Mouse (Mus musculus): ENCODE measurements at regions not wholly inside any gene's neighbourhood (a gene's known extent, or its start where the extent isn't known, plus 50 kb on each side); places are given as distances from the start of the nearest gene placed in this dataset.

- no peak overlapping the region for H3K4me3 ChIP-seq (replicated peaks)
- H3K36me3 ChIP-seq, result no peaks in the 10 kb centered on the region
- H3K4me1 ChIP-seq (replicated peaks), result peaks cover 9% of the 10 kb centered on the region
- H3K4me2 ChIP-seq (replicated peaks), result no peak overlapping the region
- no peak overlapping the region for H3K27ac ChIP-seq
- WGBS, result 89% methylated on average over 7 of the region's 7 CpGs
- H3K9me3 ChIP-seq, result no peaks in the 10 kb centered on the region
- no peak overlapping the region for H3K9ac ChIP-seq
- H3K27me3 ChIP-seq (replicated peaks), result no peaks in the 10 kb centered on the region
- ATAC-seq, result no peak
Measured at GRCm38 (mm10) chr5:53384026-53384425, 81.9 kb upstream of the Rbpj start.

GRCm38 (mm10) chr5:53385513-53386148 lies 80.3 kb upstream of the Rbpj start:
- H3K27ac ChIP-seq, result no peak overlapping the region
- H3K27me3 ChIP-seq (replicated peaks), result no peaks in the 10 kb centered on the region
- no peak for ATAC-seq
- H3K36me3 ChIP-seq, result no peaks in the 10 kb centered on the region
- H3K4me1 ChIP-seq (replicated peaks), result peaks cover 2% of the 10 kb centered on the region; the same call in 1 of the 2 replicates
- no peak overlapping the region for H3K9ac ChIP-seq
- H3K4me3 ChIP-seq (replicated peaks), result no peak overlapping the region
- no peak overlapping the region for H3K4me2 ChIP-seq (replicated peaks)
- WGBS, result 87% methylated on average over 3 of the region's 3 CpGs
- H3K9me3 ChIP-seq, result no peaks in the 10 kb centered on the region

GRCm38 (mm10) chr5:53393571-53393970 lies 72.4 kb upstream of the Rbpj start:
- H3K4me3 ChIP-seq (replicated peaks), result no peak overlapping the region
- H3K4me1 ChIP-seq (replicated peaks), result no peaks in the 10 kb centered on the region
- 85% methylated on average over 2 of the region's 2 CpGs for WGBS
- H3K9ac ChIP-seq, result no peak overlapping the region
- H3K9me3 ChIP-seq, result no peaks in the 10 kb centered on the region
- ATAC-seq, result no peak
- no peaks in the 10 kb centered on the region for H3K27me3 ChIP-seq (replicated peaks)
- no peak overlapping the region for H3K27ac ChIP-seq
- H3K36me3 ChIP-seq, result no peaks in the 10 kb centered on the region
- H3K4me2 ChIP-seq (replicated peaks), result no peak overlapping the region

GRCm38 (mm10) chr5:53394560-53394959 lies 71.4 kb upstream of the Rbpj start:
- 92% methylated on average over 3 of the region's 3 CpGs for WGBS
- no peak for ATAC-seq
- Histone ChIP-seq H3K27me3 (replicated peaks) (no peaks in the 10 kb centered on the region), H3K9ac (no peak overlapping the region), H3K9me3 (no peaks in the 10 kb centered on the region), H3K27ac (no peak overlapping the region), H3K36me3 (no peaks in the 10 kb centered on the region), H3K4me2 (replicated peaks) (no peak overlapping the region), H3K4me3 (replicated peaks) (no peak overlapping the region), H3K4me1 (replicated peaks) (no peaks in the 10 kb centered on the region)

GRCm38 (mm10) chr5:53398428-53399058 lies 67.4 kb upstream of the Rbpj start:
- WGBS, result 91% methylated on average over 8 of the region's 8 CpGs

GRCm38 (mm10) chr5:53401093-53401492 lies 64.9 kb upstream of the Rbpj start:
- 55% methylated on average over 4 of the region's 4 CpGs for WGBS
- Histone ChIP-seq H3K4me3 (replicated peaks) (no peak overlapping the region), H3K9ac (no peak overlapping the region), H3K27ac (no peak overlapping the region), H3K27me3 (replicated peaks) (no peaks in the 10 kb centered on the region), H3K9me3 (no peaks in the 10 kb centered on the region), H3K4me2 (replicated peaks) (no peak overlapping the region), H3K36me3 (no peaks in the 10 kb centered on the region), H3K4me1 (replicated peaks) (no peaks in the 10 kb centered on the region)
- ATAC-seq, result no peak

More at GRCm38 (mm10) chr5:53398428-53399058, 67.4 kb upstream of the Rbpj start:
- H3K9me3 ChIP-seq, result no peaks in the 10 kb centered on the region
- H3K36me3 ChIP-seq, result no peaks in the 10 kb centered on the region
- H3K4me2 ChIP-seq (replicated peaks), result no peak overlapping the region
- no peak overlapping the region for H3K27ac ChIP-seq
- no peaks in the 10 kb centered on the region for H3K4me1 ChIP-seq (replicated peaks)
- ATAC-seq, result no peak
- H3K4me3 ChIP-seq (replicated peaks), result no peak overlapping the region
- no peaks in the 10 kb centered on the region for H3K27me3 ChIP-seq (replicated peaks)
- H3K9ac ChIP-seq, result no peak overlapping the region

- no peaks in the 10 kb centered on the region for H3K27me3 ChIP-seq (replicated peaks)
- H3K4me3 ChIP-seq (replicated peaks), result no peak overlapping the region
- no peaks in the 10 kb centered on the region for H3K9me3 ChIP-seq
- H3K9ac ChIP-seq, result no peak overlapping the region
- 85% methylated on average over 4 of the region's 4 CpGs for WGBS
- no peaks in the 10 kb centered on the region for H3K4me1 ChIP-seq (replicated peaks)
- no peak for ATAC-seq
- no peaks in the 10 kb centered on the region for H3K36me3 ChIP-seq
- no peak overlapping the region for H3K27ac ChIP-seq
- no peak overlapping the region for H3K4me2 ChIP-seq (replicated peaks)
Measured at GRCm38 (mm10) chr5:53402022-53402421, 63.9 kb upstream of the Rbpj start.

GRCm38 (mm10) chr5:53402619-53403151 lies 63.3 kb upstream of the Rbpj start:
- no peak for ATAC-seq
- Histone ChIP-seq H3K36me3 (no peaks in the 10 kb centered on the region), H3K27ac (no peak overlapping the region), H3K4me3 (replicated peaks) (no peak overlapping the region), H3K4me1 (replicated peaks) (no peaks in the 10 kb centered on the region), H3K9me3 (no peaks in the 10 kb centered on the region), H3K27me3 (replicated peaks) (no peaks in the 10 kb centered on the region), H3K4me2 (replicated peaks) (no peak overlapping the region), H3K9ac (no peak overlapping the region)
- 65% methylated on average over 9 of the region's 9 CpGs for WGBS

GRCm38 (mm10) chr5:53405929-53406328 lies 60.0 kb upstream of the Rbpj start:
- H3K9ac ChIP-seq, result no peak overlapping the region
- WGBS, result 87% methylated on average over 5 of the region's 5 CpGs
- H3K27ac ChIP-seq, result no peak overlapping the region
- H3K4me2 ChIP-seq (replicated peaks), result no peak overlapping the region
- no peak overlapping the region for H3K4me3 ChIP-seq (replicated peaks)
- no peaks in the 10 kb centered on the region for H3K27me3 ChIP-seq (replicated peaks)
- no peaks in the 10 kb centered on the region for H3K9me3 ChIP-seq
- no peaks in the 10 kb centered on the region for H3K4me1 ChIP-seq (replicated peaks)
- no peak for ATAC-seq
- no peaks in the 10 kb centered on the region for H3K36me3 ChIP-seq

GRCm38 (mm10) chr5:53407646-53408045 lies 58.3 kb upstream of the Rbpj start:
- 74% methylated on average over 2 of the region's 2 CpGs for WGBS
- no peak for ATAC-seq
- no peak overlapping the region for H3K4me3 ChIP-seq (replicated peaks)

GRCm38 (mm10) chr5:53408235-53408634 lies 57.7 kb upstream of the Rbpj start:
- Histone ChIP-seq H3K4me2 (replicated peaks) (no peak overlapping the region), H3K27ac (no peak overlapping the region)
- WGBS, result 92% methylated on average over 2 of the region's 2 CpGs

More at GRCm38 (mm10) chr5:53407646-53408045, 58.3 kb upstream of the Rbpj start:
- Histone ChIP-seq H3K36me3 (no peaks in the 10 kb centered on the region), H3K9ac (no peak overlapping the region), H3K9me3 (no peaks in the 10 kb centered on the region), H3K27ac (no peak overlapping the region), H3K4me2 (replicated peaks) (no peak overlapping the region), H3K4me1 (replicated peaks) (no peaks in the 10 kb centered on the region), H3K27me3 (replicated peaks) (no peaks in the 10 kb centered on the region)

GRCm38 (mm10) chr5:53409740-53410139 lies 56.2 kb upstream of the Rbpj start:
- Histone ChIP-seq H3K9ac (no peak overlapping the region), H3K4me3 (replicated peaks) (no peak overlapping the region), H3K27ac (no peak overlapping the region), H3K4me2 (replicated peaks) (no peak overlapping the region), H3K4me1 (replicated peaks) (no peaks in the 10 kb centered on the region), H3K36me3 (no peaks in the 10 kb centered on the region), H3K9me3 (no peaks in the 10 kb centered on the region), H3K27me3 (replicated peaks) (no peaks in the 10 kb centered on the region)
- WGBS, result 82% methylated on average over 3 of the region's 3 CpGs
- ATAC-seq, result no peak

More at GRCm38 (mm10) chr5:53408235-53408634, 57.7 kb upstream of the Rbpj start:
- H3K4me1 ChIP-seq (replicated peaks), result no peaks in the 10 kb centered on the region
- H3K9ac ChIP-seq, result no peak overlapping the region
- ATAC-seq, result no peak
- H3K9me3 ChIP-seq, result no peaks in the 10 kb centered on the region
- no peaks in the 10 kb centered on the region for H3K36me3 ChIP-seq
- no peaks in the 10 kb centered on the region for H3K27me3 ChIP-seq (replicated peaks)
- no peak overlapping the region for H3K4me3 ChIP-seq (replicated peaks)
